Mouse (Mus musculus): Measurements from ENCODE around the gene Apoa5. TPM values are rescaled to one million over a fixed set of nuclear protein-coding genes. Genes with fewer than 3 reads are reported as not detected.
A peak's percentile ranks its signal among the peaks of the same experiment; 100 is the strongest.

Apoa5 gene
- 0.56 and 0.64 TPM in 2 replicates for polyA plus RNA-seq (2015; fragmentation: Nextera tagmentation; extraction: Ambion mirVana)

DNA sequence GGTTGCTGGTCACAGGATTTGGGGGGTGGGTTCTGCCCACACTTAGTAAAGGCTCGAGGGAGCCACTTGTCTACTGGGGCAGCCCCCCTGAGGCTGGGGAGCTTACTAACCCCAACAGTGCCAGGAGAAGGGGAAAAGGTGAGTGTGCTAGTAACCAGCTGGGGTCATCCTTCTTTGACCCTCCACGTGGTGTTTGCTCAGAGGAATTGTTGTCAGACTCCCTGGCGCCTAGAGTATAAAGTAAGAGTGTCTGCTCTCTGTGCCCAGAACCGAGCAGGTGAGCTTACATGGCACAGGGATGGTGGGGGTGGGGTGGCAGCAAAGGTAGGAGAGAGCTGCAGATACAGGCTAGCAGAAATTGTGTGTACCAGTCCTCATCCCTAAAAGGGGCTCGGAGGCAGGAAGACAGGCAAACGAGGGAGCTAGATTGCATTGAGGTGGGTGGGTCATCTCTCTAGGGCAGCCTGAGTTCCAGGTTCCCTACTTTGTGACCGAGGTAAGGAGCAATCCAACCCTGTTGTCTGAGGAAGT is at the start of gene Apoa5:
TSS of gene Apoa5 (plus strand) at position 291 of the 531 bp plus-strand sequence.
- Histone ChIP-seq H3K4me2 (replicated peaks; ENCODE audit: low read depth) (no peak within 1 kb of the TSS), H3K9ac (ENCODE audit: low read depth, low read length) (no peak within 1 kb of the TSS), H3K4me3 (ENCODE audit: low read depth, low read length) (no peak within 1 kb of the TSS), H3K27ac (ENCODE audit: low read depth, low read length) (no peak within 1 kb of the TSS), H3K9me3 (ENCODE audit: control insufficient read depth) (no peaks in the 10 kb centered on the region), H3K27me3 (replicated peaks; ENCODE audit: control insufficient read depth, insufficient read depth, low read length) (no peaks in the 10 kb centered on the region; the same call in 1 of the 2 replicates), H3K4me1 (replicated peaks; ENCODE audit: control insufficient read depth, insufficient read depth, low read length) (no peaks in the 10 kb centered on the region), H3K36me3 (ENCODE audit: control insufficient read depth, insufficient read depth) (no peaks in the 10 kb centered on the region; the same call in 1 of the 2 replicates)
- 32% methylated on average over 7 of the region's 7 CpGs for WGBS
- no peak for ATAC-seq
- TF ChIP-seq CTCF (IDR thresholded peaks at IDR 0.05; ENCODE audit: low read depth) = no peak

DNA sequence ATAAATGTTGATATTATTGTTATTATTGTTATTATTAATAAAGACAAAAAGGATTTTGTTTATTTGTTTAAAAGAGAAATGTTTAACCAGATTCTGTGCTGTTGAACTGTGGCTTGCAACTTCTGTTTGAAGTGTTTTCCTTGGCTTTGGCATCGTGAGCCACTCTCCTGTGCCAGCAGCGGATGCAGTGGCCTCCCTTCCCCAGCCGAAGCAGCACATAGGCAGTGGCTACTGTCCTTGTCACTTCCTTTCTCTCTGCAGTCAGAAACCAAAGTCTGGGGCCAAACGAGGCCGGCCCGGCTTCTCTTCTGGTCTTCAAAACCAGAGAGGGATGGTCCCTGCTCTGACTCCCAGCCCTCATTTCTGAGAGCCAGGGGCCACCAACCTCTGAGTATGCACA is 45.3 kb upstream of the Apoa5 start:
- no peak for ATAC-seq
- no peak overlapping the region for H3K4me3 ChIP-seq (ENCODE audit: low read depth, low read length)
- peaks cover 39% of the 10 kb centered on the region for H3K36me3 ChIP-seq (ENCODE audit: control insufficient read depth, insufficient read depth)
- H3K27me3 ChIP-seq (replicated peaks; ENCODE audit: control insufficient read depth, insufficient read depth, low read length) = no peaks in the 10 kb centered on the region
- no peak overlapping the region for H3K4me2 ChIP-seq (replicated peaks; ENCODE audit: low read depth)
- H3K9me3 ChIP-seq (ENCODE audit: control insufficient read depth) = no peaks in the 10 kb centered on the region
- H3K9ac ChIP-seq (ENCODE audit: low read depth, low read length) = no peak overlapping the region
- 0 out of 2 replicates have a peak, but pooled peaks cover 3% of the 10 kb centered on the region for H3K4me1 ChIP-seq (replicated peaks; ENCODE audit: control insufficient read depth, insufficient read depth, low read length)
- 84% methylated on average over 6 of the region's 6 CpGs for whole genome bisulfite sequencing
- H3K27ac ChIP-seq (ENCODE audit: low read depth, low read length) = peak overlapping the region; percentile 96
- TF ChIP-seq CTCF (IDR thresholded peaks at IDR 0.05; ENCODE audit: low read depth) = no peak

DNA sequence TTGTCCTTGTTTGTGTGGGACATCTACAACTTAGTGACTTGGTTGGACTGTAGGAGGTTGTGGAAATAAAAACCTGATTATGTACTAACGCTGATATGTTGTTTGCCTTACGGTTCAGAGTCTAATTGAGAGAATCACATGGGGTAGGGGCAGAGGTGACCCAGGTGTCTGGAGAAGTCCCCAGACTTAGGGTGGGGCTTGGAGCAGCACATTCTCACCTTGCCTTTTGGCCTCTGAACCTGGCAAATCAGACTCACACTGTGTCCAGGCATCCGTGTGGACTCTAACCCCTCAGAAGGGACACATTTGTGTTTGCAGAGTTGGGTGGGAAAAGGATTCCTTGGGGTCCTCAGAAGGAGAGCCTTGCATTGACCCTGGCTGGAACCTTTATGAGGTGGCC is 44.3 kb upstream of the Apoa5 start:
- Histone ChIP-seq H3K4me3 (ENCODE audit: low read depth, low read length) (no peak overlapping the region), H3K4me1 (replicated peaks; ENCODE audit: control insufficient read depth, insufficient read depth, low read length) (0 out of 2 replicates have a peak, but pooled peaks cover 3% of the 10 kb centered on the region), H3K9ac (ENCODE audit: low read depth, low read length) (no peak overlapping the region), H3K36me3 (ENCODE audit: control insufficient read depth, insufficient read depth) (peaks cover 34% of the 10 kb centered on the region), H3K4me2 (replicated peaks; ENCODE audit: low read depth) (no peak overlapping the region; the same call in 1 of the 2 replicates), H3K27me3 (replicated peaks; ENCODE audit: control insufficient read depth, insufficient read depth, low read length) (no peaks in the 10 kb centered on the region), H3K27ac (ENCODE audit: low read depth, low read length) (peak overlapping the region; percentile 96), H3K9me3 (ENCODE audit: control insufficient read depth) (no peaks in the 10 kb centered on the region)
- no peak for TF ChIP-seq CTCF (IDR thresholded peaks at IDR 0.05; ENCODE audit: low read depth)
- WGBS = 47% methylated on average over 3 of the region's 3 CpGs
- peak; percentile 79 for ATAC-seq

DNA sequence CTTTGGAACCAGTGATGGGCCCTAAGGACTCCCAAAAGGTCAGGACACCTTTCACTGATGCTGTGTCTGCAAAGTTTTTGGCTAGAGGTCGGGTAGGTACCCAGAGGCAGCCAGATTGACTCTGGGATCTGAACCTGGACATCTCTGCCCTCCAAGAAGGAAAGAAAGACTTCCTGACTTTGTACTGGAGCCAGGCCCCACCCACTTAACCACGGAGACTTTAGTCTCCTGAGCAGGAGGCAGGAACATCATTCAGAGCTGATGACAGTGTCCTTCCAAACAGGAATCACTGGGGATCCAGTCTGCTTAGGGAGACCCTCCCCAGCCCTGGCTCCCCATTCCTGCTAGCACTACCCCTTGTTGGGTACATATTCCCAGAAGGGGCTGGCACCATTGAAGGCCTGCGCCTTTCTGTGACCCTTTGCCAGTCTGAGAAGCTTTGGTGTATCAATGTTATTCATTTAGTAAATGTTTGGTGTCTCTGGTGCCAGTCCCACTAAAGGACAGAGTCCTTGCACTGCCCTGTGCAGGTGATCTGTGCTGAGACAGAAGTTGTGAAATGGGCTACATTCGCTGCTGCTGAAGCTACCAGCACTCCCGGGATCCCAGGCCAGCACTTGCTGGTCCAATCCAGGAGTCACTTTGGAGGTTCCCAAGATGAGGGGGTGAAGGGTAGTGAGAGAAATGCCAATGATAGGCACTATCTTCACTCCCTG is 43.3 kb upstream of the Apoa5 start:
- Histone ChIP-seq H3K4me1 (replicated peaks; ENCODE audit: control insufficient read depth, insufficient read depth, low read length) (0 out of 2 replicates have a peak, but pooled peaks cover 3% of the 10 kb centered on the region), H3K4me2 (replicated peaks; ENCODE audit: low read depth) (0 out of 2 replicates have a peak overlapping the region, but pooled peaks have one; percentile 21), H3K9ac (ENCODE audit: low read depth, low read length) (no peak overlapping the region), H3K4me3 (ENCODE audit: low read depth, low read length) (no peak overlapping the region), H3K9me3 (ENCODE audit: control insufficient read depth) (no peaks in the 10 kb centered on the region), H3K27me3 (replicated peaks; ENCODE audit: control insufficient read depth, insufficient read depth, low read length) (no peaks in the 10 kb centered on the region), H3K27ac (ENCODE audit: low read depth, low read length) (peak overlapping the region; percentile 96), H3K36me3 (ENCODE audit: control insufficient read depth, insufficient read depth) (peaks cover 26% of the 10 kb centered on the region)
- 60% methylated on average over 5 of the region's 5 CpGs for WGBS
- no peak for ATAC-seq
- no peak for TF ChIP-seq CTCF (IDR thresholded peaks at IDR 0.05; ENCODE audit: low read depth)

DNA sequence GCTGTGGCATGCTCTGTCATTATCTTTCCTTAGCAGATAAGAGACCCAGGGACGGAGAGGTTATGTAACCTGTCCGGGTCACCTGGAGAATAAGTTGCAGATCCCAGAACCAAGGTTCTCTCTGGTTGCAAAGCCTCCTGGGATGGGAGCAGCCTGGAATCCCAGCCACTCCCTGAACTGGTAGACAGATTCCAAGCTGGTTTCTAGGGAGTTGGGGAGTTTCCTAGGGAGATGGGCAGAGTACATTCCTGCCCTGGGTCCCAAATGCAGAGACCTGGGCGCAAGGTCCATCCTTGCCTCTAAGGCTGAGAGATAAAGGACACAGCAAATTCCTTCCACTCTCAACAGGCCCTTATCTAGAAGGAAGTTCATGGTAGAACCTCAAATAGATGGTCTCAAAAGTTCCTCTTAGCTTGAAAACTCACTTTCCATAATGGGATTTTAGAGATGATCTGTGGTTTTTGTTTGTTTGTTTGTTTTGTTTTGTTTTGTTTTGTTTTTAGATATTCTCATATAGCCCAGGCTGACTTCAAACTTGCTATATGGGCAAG is 41.3 kb upstream of the Apoa5 start:
- peak overlapping the region; percentile 96 for H3K27ac ChIP-seq (ENCODE audit: low read depth, low read length)
- 38% methylated on average over 3 of the region's 3 CpGs for WGBS
- H3K4me1 ChIP-seq (replicated peaks; ENCODE audit: control insufficient read depth, insufficient read depth, low read length) = 0 out of 2 replicates have a peak, but pooled peaks cover 3% of the 10 kb centered on the region
- H3K4me2 ChIP-seq (replicated peaks; ENCODE audit: low read depth) = no peak overlapping the region
- peaks cover 6% of the 10 kb centered on the region for H3K36me3 ChIP-seq (ENCODE audit: control insufficient read depth, insufficient read depth)
- ATAC-seq = peak; percentile 20
- H3K9me3 ChIP-seq (ENCODE audit: control insufficient read depth) = no peaks in the 10 kb centered on the region
- no peak overlapping the region for H3K9ac ChIP-seq (ENCODE audit: low read depth, low read length)
- no peak overlapping the region for H3K4me3 ChIP-seq (ENCODE audit: low read depth, low read length)
- no peaks in the 10 kb centered on the region for H3K27me3 ChIP-seq (replicated peaks; ENCODE audit: control insufficient read depth, insufficient read depth, low read length)
- no peak for TF ChIP-seq CTCF (IDR thresholded peaks at IDR 0.05; ENCODE audit: low read depth)

DNA sequence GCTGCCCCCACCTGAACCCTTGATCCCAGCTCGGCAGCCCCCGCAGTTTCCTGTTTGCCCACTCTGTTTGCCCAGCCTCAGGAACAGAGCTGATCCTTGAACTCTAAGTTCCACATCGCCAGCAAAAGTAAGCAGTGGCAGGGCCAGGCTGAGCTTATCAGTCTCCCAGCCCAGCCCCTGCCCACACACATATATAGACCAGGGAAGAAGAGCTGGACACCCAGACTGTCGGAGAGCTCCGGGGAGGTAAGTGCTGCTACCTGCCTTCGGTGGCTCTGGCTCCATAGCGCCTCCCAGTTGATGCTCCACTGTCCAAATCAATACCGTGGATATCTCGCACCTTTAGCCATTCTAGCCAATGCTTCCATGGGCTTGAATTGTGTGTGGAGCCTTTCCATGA is 39.9 kb upstream of the Apoa5 start, which contains the start of gene Apoa1:
TSS of gene Apoa1 (plus strand) at position 90 of the 400 bp plus-strand sequence.
- Histone ChIP-seq H3K27ac (ENCODE audit: low read depth, low read length) (peak within 1 kb of the TSS; percentile 96), H3K4me1 (replicated peaks; ENCODE audit: control insufficient read depth, insufficient read depth, low read length) (0 out of 2 replicates have a peak, but pooled peaks cover 3% of the 10 kb centered on the region), H3K9ac (ENCODE audit: low read depth, low read length) (peak within 1 kb of the TSS; percentile 55), H3K4me3 (ENCODE audit: low read depth, low read length) (peak within 1 kb of the TSS; percentile 41), H3K36me3 (ENCODE audit: control insufficient read depth, insufficient read depth) (no peaks in the 10 kb centered on the region; the same call in 1 of the 2 replicates), H3K4me2 (replicated peaks; ENCODE audit: low read depth) (peak within 1 kb of the TSS; percentile 69), H3K27me3 (replicated peaks; ENCODE audit: control insufficient read depth, insufficient read depth, low read length) (no peaks in the 10 kb centered on the region), H3K9me3 (ENCODE audit: control insufficient read depth) (no peaks in the 10 kb centered on the region)
- peak; percentile 34 for ATAC-seq
- peak; percentile 53 for TF ChIP-seq CTCF (IDR thresholded peaks at IDR 0.05; ENCODE audit: low read depth)
- 28% methylated on average over 9 of the region's 9 CpGs for WGBS

Data from intestine, postnatal 0 days (tissue).